Mouse (Mus musculus) neural tube, embryonic 14.5 days (tissue): Measurements from ENCODE around the gene Pde4dip. TPM values are rescaled to one million over a fixed set of nuclear protein-coding genes. Genes with fewer than 3 reads are reported as not detected.

Source experiments
- ATAC-seq: fragments of 200-750 bp; cut with Nextera tagmentation; 2 replicates; pipeline ENCODE4 v1.8.0; 2017; ENCODE audit warnings: low read depth, mild to moderate bottlenecking, moderate TSS enrichment, moderate library complexity
- H3K27ac ChIP-seq: fragments of 300-500 bp; sonication (generic); 2 replicates; pipeline ENCODE4 v1.5.1; 2014; ENCODE audit warnings: low read depth, mild to moderate bottlenecking, control low read depth, low read length, moderate library complexity, mixed read lengths
- H3K27me3 ChIP-seq: fragments of 300-500 bp; sonication (generic); 2 replicates; pipeline ENCODE4 v1.6.1; 2014; ENCODE audit warnings: low read length; ENCODE audit not compliant: control insufficient read depth, insufficient read depth
- H3K36me3 ChIP-seq: fragments of 300-500 bp; sonication (generic); 2 replicates; pipeline ENCODE4 v1.6.1; 2014; ENCODE audit warnings: low read length, mixed read lengths; ENCODE audit not compliant: control insufficient read depth, insufficient read depth
- H3K4me1 ChIP-seq: fragments of 300-500 bp; sonication (generic); 2 replicates; pipeline ENCODE4 v1.6.1; 2014; ENCODE audit warnings: low read length; ENCODE audit not compliant: control insufficient read depth, insufficient read depth
- H3K4me2 ChIP-seq: fragments of 300-500 bp; sonication (generic); 2 replicates; pipeline ENCODE4 v1.6.1; 2014; ENCODE audit warnings: mild to moderate bottlenecking, low read depth, low read length, control low read depth
- H3K4me3 ChIP-seq: fragments of 300-500 bp; sonication (generic); 2 replicates; pipeline ENCODE4 v1.5.1; 2014; ENCODE audit warnings: low read depth, low read length, control low read depth, mixed read lengths
- H3K9ac ChIP-seq: fragments of 300-500 bp; sonication (generic); replicated peaks from 2 replicates; pipeline ENCODE4 v1.6.1; 2014; ENCODE audit warnings: low read depth, mild to moderate bottlenecking, control low read depth, low read length, mixed read lengths
- H3K9me3 ChIP-seq: fragments of 300-500 bp; sonication (generic); 2 replicates; pipeline ENCODE4 v1.6.1; 2016; ENCODE audit warnings: low read length; ENCODE audit not compliant: control insufficient read depth
- WGBS: fragments of 180-500 bp; shearing (Covaris S2); extraction: QIAGEN DNeasy Blood & Tissue Kit; methylation state at CpG from one replicate; pipeline ENCODE4 v1.1.7; 2014; 5-methylcytosine and 5-hydroxymethylcytosine counted together
- polyA plus RNA-seq: library from polyadenylated mRNA; unstranded; fragments of >200 nt; fragmentation: Nextera tagmentation; extraction: Ambion mirVana; gene quantifications from 2 replicates; pipeline ENCODE4 v1.2.1, GENCODE M21; 2014

Gene Pde4dip
- polyA plus RNA-seq, 1 experiment from 2014 or later: 75.8 TPM

DNA sequence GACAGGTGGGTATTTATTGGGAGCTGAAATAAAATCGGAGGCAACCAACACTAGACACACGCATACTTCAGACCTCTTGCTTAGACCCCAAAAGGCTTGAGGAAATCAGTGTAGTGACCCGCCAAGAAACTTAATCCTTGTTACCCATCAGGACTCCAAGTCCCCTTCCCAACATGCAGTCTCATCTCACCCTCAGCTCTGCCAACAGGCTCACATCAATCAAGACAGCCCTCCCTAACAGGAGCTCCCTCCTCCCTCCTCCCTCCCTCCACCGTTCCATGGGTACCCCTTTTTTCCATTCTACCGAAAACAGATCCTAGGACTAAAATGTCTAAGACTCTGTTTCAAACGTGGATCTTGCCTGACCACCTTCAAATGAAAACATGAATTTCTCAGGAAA, 65.1 kb downstream of the Pde4dip start:
- no peak overlapping the region for H3K4me2 ChIP-seq
- ATAC-seq: no peak
- no peak overlapping the region for H3K4me3 ChIP-seq
- no peak overlapping the region for H3K9ac ChIP-seq
- no peaks in the 10 kb centered on the region for H3K9me3 ChIP-seq
- 0 out of 2 replicates have a peak, but pooled peaks cover 4% of the 10 kb centered on the region for H3K27me3 ChIP-seq
- peaks cover 11% of the 10 kb centered on the region for H3K4me1 ChIP-seq
- no peak overlapping the region for H3K27ac ChIP-seq
- 22% methylated on average over 6 of the region's 6 CpGs for WGBS
- H3K36me3 ChIP-seq: no peaks in the 10 kb centered on the region

DNA sequence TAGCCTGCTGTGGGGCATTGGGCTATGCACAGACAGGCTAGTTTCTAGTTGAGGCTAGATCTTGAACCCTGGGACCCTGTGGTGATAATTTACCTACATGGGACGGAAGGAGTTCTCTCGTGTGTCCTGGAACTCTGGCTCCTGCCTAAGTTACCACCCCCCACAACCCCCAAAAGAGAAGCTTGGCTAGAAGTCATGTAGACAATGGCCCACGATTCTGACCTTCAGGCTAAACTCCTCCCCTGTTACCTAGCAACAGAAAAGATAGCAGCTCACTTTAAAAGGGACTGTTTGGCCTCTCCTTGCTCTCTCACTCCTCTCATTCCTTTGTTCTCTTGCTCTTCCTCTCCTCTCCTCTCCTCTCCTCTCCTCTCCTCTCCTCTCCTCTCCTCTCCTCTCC, 69.5 kb downstream of the Pde4dip start:
- no peaks in the 10 kb centered on the region for H3K9me3 ChIP-seq
- H3K4me3 ChIP-seq: no peak overlapping the region
- H3K27ac ChIP-seq: no peak overlapping the region
- H3K36me3 ChIP-seq: no peaks in the 10 kb centered on the region
- H3K27me3 ChIP-seq: 0 out of 2 replicates have a peak, but pooled peaks cover 4% of the 10 kb centered on the region
- H3K4me1 ChIP-seq: peaks cover 2% of the 10 kb centered on the region
- WGBS: 35% methylated on average over 3 of the region's 3 CpGs
- H3K9ac ChIP-seq: no peak overlapping the region
- H3K4me2 ChIP-seq: no peak overlapping the region
- ATAC-seq: no peak

DNA sequence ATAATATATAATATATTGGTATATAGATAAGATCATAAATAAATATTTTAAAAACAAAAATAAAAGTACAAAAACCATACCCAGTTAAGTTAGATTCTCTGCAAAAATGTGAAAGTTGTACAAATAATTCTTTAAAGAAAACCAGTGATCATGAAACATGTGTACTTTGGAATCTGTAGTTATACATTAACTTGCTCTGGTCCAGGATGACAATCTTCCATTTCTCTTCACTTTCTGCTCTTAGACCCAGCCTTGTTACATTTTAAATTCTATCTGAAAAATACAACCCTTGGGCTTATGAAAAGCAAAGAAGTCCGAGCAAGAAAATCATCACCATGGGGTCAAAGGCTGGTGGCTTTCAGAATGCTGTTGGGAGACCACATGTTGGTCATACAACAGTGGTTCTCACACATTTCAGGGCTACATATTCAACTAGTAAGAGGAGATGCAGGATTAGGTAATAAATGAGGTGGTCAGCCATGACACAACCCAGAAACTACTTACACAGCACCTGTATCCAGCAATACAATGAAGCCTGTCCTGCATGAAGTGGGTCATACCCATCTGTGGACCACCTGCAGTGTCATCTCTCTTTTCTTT, 70.0 kb downstream of the Pde4dip start:
- WGBS: 87% methylated on average over 1 of the region's 1 CpGs
- Histone ChIP-seq H3K4me3 (no peak overlapping the region), H3K27ac (no peak overlapping the region), H3K9ac (no peak overlapping the region), H3K27me3 (0 out of 2 replicates have a peak, but pooled peaks cover 4% of the 10 kb centered on the region), H3K9me3 (no peaks in the 10 kb centered on the region), H3K4me1 (no peaks in the 10 kb centered on the region; the same call in 1 of the 2 replicates), H3K4me2 (no peak overlapping the region), H3K36me3 (no peaks in the 10 kb centered on the region)
- no peak for ATAC-seq

DNA sequence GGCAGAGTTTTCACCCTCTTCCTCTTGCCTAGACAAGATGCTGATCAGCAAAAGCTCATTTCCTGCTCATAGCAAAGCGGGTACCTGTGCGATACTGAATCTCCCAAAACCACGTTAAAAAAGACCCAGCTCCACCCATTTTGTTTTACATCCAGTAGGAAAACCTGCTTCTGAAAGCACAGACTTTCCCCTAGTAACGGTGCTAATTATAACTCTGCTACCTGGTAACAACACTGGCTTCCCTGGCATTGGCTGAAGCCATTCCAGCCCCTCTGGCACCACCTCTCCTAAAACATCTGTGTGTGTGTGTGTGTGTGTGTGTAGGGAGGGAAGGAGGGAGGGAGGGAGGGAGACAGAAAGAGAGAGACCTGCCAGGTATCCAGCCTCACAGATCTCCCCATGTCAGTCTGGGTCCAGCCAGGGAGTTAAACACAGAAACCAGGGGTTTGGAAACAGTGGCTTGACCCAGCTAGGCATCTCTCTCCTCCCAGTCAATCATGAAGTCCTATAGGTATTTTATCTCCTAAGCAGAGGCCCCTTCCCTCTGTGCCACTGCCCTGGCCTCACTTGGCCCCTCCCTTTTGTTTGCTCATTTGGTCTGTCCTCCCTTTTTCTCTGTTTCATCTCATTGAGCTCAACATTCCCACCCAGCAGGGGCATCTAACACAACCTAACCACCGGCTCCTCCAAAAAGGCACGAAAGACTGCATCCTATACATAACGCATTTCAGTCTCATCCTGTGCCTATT, 76.7 kb downstream of the Pde4dip start:
- Histone ChIP-seq H3K9ac (no peak overlapping the region), H3K9me3 (no peaks in the 10 kb centered on the region), H3K27me3 (no peaks in the 10 kb centered on the region), H3K27ac (no peak overlapping the region), H3K4me3 (no peak overlapping the region), H3K4me1 (no peaks in the 10 kb centered on the region), H3K36me3 (no peaks in the 10 kb centered on the region), H3K4me2 (no peak overlapping the region)
- no peak; the same call in 1 of the 2 replicates for ATAC-seq
- WGBS: 21% methylated on average over 7 of the region's 7 CpGs

DNA sequence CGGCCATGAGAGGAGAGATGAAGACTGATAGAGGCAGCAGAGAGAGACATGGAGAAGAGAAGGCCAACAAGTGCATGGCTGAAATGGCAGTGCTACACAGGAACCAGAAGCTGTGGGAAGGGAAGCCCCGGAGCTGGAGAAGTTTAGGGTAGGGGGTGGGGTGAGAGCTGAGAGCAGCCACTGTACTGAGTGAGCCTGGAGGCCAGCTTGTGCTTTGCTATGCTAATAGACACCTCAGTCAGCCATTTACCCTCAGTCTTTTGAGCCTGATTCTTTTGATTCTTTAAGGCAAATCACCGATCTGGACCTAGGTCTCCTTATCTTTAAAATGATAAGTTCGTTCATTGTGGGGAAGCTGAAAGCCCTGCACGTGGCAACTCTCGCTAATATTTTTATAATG, 77.3 kb downstream of the Pde4dip start:
- Histone ChIP-seq H3K27ac (no peak overlapping the region), H3K9me3 (no peaks in the 10 kb centered on the region), H3K9ac (no peak overlapping the region), H3K4me3 (no peak overlapping the region), H3K27me3 (no peaks in the 10 kb centered on the region), H3K4me2 (no peak overlapping the region), H3K36me3 (no peaks in the 10 kb centered on the region), H3K4me1 (no peaks in the 10 kb centered on the region)
- 18% methylated on average over 6 of the region's 6 CpGs for WGBS
- ATAC-seq: no peak

DNA sequence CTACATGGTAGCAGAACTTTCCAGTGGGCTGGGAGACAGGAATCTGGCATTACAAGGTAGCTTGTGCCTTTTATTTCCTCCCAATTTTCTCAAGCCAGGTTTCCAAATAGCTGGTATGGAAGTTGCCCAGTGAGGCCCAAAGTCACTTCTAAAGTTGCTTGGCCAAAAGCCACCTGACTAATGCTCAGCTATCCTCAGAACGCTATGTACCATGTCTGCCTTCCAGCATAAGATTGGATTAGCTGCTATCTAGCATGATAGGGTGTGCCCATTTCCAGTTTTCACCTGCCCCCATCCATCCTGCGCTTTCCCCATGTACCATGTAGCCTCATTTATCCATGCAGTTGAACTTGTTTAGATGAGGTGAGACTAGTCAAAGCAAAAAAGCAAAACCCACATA, 78.2 kb downstream of the Pde4dip start:
- Histone ChIP-seq H3K4me2 (no peak overlapping the region), H3K4me3 (no peak overlapping the region), H3K9me3 (no peaks in the 10 kb centered on the region), H3K27ac (no peak overlapping the region), H3K27me3 (no peaks in the 10 kb centered on the region), H3K36me3 (no peaks in the 10 kb centered on the region), H3K9ac (no peak overlapping the region), H3K4me1 (no peaks in the 10 kb centered on the region)
- ATAC-seq: no peak
- 94% methylated on average over 2 of the region's 2 CpGs for WGBS

DNA sequence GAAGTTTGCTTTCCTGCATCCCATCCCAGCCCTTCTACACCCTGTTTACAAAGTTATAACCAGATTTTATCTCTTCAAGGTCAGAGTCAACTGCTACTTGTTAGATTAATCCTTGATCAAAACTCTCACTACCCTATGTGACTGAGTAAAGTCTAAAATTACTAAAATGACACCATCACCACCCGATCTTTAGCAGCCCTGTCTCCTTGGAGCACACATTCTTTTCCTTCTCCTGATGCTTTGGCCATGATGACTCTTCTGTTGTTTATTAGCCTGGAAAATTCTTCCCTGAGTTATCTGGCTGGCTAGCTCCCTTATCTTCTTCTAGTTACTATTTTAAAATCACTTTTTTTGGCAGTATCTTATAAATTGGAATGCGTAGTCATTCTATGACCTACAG, 82.9 kb downstream of the Pde4dip start:
- no peaks in the 10 kb centered on the region for H3K27me3 ChIP-seq
- 98% methylated on average over 2 of the region's 2 CpGs for WGBS
- H3K9me3 ChIP-seq: no peaks in the 10 kb centered on the region
- H3K27ac ChIP-seq: no peak overlapping the region
- no peak for ATAC-seq
- H3K36me3 ChIP-seq: no peaks in the 10 kb centered on the region
- no peaks in the 10 kb centered on the region for H3K4me1 ChIP-seq
- H3K4me3 ChIP-seq: no peak overlapping the region
- H3K4me2 ChIP-seq: no peak overlapping the region
- H3K9ac ChIP-seq: no peak overlapping the region

DNA sequence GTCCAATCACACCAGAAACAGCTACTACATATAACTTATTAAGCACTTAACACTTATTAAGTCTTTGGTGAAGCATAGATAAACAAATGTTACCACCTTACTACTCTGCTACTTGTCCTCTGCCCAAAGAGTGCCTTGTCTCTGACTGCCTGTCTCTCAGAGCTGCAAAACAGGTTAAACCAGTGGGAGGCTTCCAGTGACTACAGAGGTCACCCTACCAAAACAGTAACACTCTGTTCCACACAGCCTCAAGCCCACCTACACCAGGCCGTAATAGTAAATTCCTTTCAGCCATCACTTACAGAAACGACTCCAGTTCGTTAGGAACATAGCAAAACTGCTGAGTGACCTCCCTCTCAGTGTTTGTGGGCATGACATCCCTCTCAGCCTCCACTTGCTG, 84.8 kb downstream of the Pde4dip start:
- no peaks in the 10 kb centered on the region for H3K9me3 ChIP-seq
- no peak overlapping the region for H3K27ac ChIP-seq
- 65% methylated on average over 3 of the region's 3 CpGs for WGBS

DNA sequence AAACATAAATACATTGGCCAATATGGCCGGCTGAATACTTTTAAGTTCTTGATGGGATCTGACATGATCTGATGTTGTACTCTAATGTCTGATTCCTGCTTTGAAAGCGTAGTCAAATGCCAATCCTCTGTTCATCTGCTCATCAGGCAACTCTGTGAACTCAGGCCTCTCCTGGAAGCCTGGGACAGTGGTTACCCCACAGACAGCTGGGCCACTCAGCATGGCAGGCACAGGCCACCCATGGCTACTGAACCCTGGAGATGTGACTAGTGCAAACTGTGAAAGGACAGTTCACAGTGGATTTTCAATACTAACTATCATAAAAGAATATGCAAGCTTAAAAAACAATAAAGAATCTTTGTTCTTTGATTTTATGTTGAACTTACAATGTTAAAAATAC, 85.6 kb downstream of the Pde4dip start:
- H3K36me3 ChIP-seq: no peaks in the 10 kb centered on the region
- H3K27me3 ChIP-seq: no peaks in the 10 kb centered on the region
- no peaks in the 10 kb centered on the region for H3K9me3 ChIP-seq
- H3K27ac ChIP-seq: no peak overlapping the region
- no peak for ATAC-seq
- H3K4me1 ChIP-seq: no peaks in the 10 kb centered on the region
- WGBS: 92% methylated on average over 2 of the region's 2 CpGs
- no peak overlapping the region for H3K9ac ChIP-seq
- H3K4me3 ChIP-seq: no peak overlapping the region
- no peak overlapping the region for H3K4me2 ChIP-seq

More for the DNA sequence above, 84.8 kb downstream of the Pde4dip start:
- H3K27me3 ChIP-seq: no peaks in the 10 kb centered on the region
- H3K9ac ChIP-seq: no peak overlapping the region
- H3K36me3 ChIP-seq: no peaks in the 10 kb centered on the region
- H3K4me1 ChIP-seq: no peaks in the 10 kb centered on the region
- no peak overlapping the region for H3K4me3 ChIP-seq
- ATAC-seq: no peak
- no peak overlapping the region for H3K4me2 ChIP-seq
